In genomic region chr1:170039402-170039801, GRCm38 (mm10) we compare ENCODE assay signal across 21 mouse cellular contexts.
A peak's percentile ranks its signal among the peaks of the same experiment; 100 is the strongest.
DNase-seq lines count a peak whose midpoint lies in the region; ATAC-seq and TF ChIP-seq lines count a peak whose summit lies in the region.
"Had no signal": no experiment of that assay in that cellular context is flagged by ENCODE, and none has a peak within 500 bp of the region (broad histone marks: within the 10 kb centered on the region; RNA-seq: fewer than 3 reads in every experiment).

No protein-coding gene starts in this region.

- TF ChIP-seq POLR2A in liver, adult 2 months (IDR thresholded peaks at IDR 0.05; ENCODE audit: extremely low read depth, insufficient read depth, low read length): no peak

- no peaks in the 10 kb centered on the region for H3K79me2 ChIP-seq in liver, adult 2 months (ENCODE audit: control insufficient read depth, insufficient read depth, low read length)

- no peak overlapping the region for H3K27ac ChIP-seq in liver, adult 2 months (replicated peaks; ENCODE audit: insufficient read depth, low read depth, low read length)
- no peak overlapping the region for H3K27ac ChIP-seq in liver, embryonic 11.5 days (ENCODE audit: low read depth, low read length)
- H3K27ac ChIP-seq: forebrain, embryonic 15.5 days; hindbrain, embryonic 10.5 days; limb, embryonic 15.5 days; midbrain, embryonic 12.5 days; neural tube, embryonic 15.5 days had no signal

- no peaks in the 10 kb centered on the region for H3K36me3 ChIP-seq in liver, adult 2 months (ENCODE audit: control insufficient read depth, insufficient read depth, low read length)
- H3K36me3 ChIP-seq in liver, embryonic 11.5 days (ENCODE audit: control insufficient read depth, insufficient read depth, low read length): no peaks in the 10 kb centered on the region
- H3K36me3 ChIP-seq: forebrain, embryonic 15.5 days; hindbrain, embryonic 10.5 days; midbrain, embryonic 12.5 days; neural tube, embryonic 15.5 days had no signal

- peak; percentile 29; the same call in 1 of the 2 replicates for TF ChIP-seq CTCF in liver, adult 2 months (IDR thresholded peaks at IDR 0.05; ENCODE audit: low read depth, low read length)
- TF ChIP-seq CTCF in Patski (IDR thresholded peaks at IDR 0.05): peak; percentile 47

- in situ Hi-C loops in Patski (cut with MboI; ENCODE audit: low pct_unique_long_range_greater_than_20kb): no loop called here

- no peak overlapping the region for H3K4me2 ChIP-seq in liver, embryonic 11.5 days
- H3K4me2 ChIP-seq: forebrain, embryonic 15.5 days; limb, embryonic 15.5 days; midbrain, embryonic 12.5 days; neural tube, embryonic 15.5 days had no signal

- DNase-seq in heart, postnatal 4 days: peak; percentile 21
- DNase-seq in heart, postnatal 25 days (ENCODE audit: low spot score): no peak
- no peak for DNase-seq in liver, adult 2 months (ENCODE audit: extremely low read depth, low read depth, low spot score)
- DNase-seq in liver, embryonic 11.5 days (ENCODE audit: low spot score): no peak
- peak; percentile 6 to 12 for DNase-seq in B cell, adult 2 months
- no peak for DNase-seq in Patski (ENCODE audit: low read depth, low spot score)
- DNase-seq in embryo, embryonic 9.5 days (ENCODE audit: extremely low spot score): no peak
- DNase-seq: adrenal gland, postnatal 10 days; cerebellum, adult 11-12 months; cerebellum, postnatal 25 days; layer of hippocampus, postnatal 36 days; right cerebral cortex, postnatal 25 days; thymus, postnatal 14 days had no signal

- CTCF ChIA-PET in Patski (lab: Charles Lee): interaction anchor here (1.0 to 1.4 kb wide), 3 partner anchors 35 to 103 kb away, joined by 3 to 4 read pairs (median 3); no protein-coding TSS in a partner anchor

- POLR2A ChIA-PET in Patski (lab: Charles Lee): no interaction called here

- no peak overlapping the region for H3K4me3 ChIP-seq in liver, adult 2 months (ENCODE audit: insufficient read depth, low read depth, low read length)
- H3K4me3 ChIP-seq in liver, embryonic 11.5 days (ENCODE audit: low read depth, low read length): no peak overlapping the region
- H3K4me3 ChIP-seq: erythroblast, embryonic 14.5 days; forebrain, embryonic 15.5 days; hindbrain, embryonic 10.5 days; limb, embryonic 15.5 days; midbrain, embryonic 12.5 days; myocyte; neural tube, embryonic 15.5 days had no signal

- no peak overlapping the region for H3K9ac ChIP-seq in liver, adult 2 months (ENCODE audit: low read depth, low read length)
- no peak overlapping the region for H3K9ac ChIP-seq in liver, embryonic 11.5 days (ENCODE audit: low read depth, low read length)
- H3K9ac ChIP-seq: forebrain, embryonic 15.5 days; limb, embryonic 15.5 days; midbrain, embryonic 12.5 days; neural tube, embryonic 15.5 days had no signal

- H3K9me3 ChIP-seq in liver, embryonic 11.5 days (ENCODE audit: control insufficient read depth, low read length): no peaks in the 10 kb centered on the region
- H3K9me3 ChIP-seq: forebrain, embryonic 15.5 days; hindbrain, embryonic 10.5 days; limb, embryonic 15.5 days; midbrain, embryonic 12.5 days; neural tube, embryonic 15.5 days had no signal

- WGBS in liver, adult 2 months: 75% methylated on average over 4 of the region's 4 CpGs
- 57% methylated on average over 4 of the region's 4 CpGs for WGBS in liver, embryonic 11.5 days

- ATAC-seq in liver, embryonic 11.5 days (replicated peaks; ENCODE audit: low FRiP score): no peak
- ATAC-seq in Patski: no peak
- ATAC-seq: CD4-positive, CD25-positive, alpha-beta regulatory T cell, adult 4 months; forebrain, embryonic 15.5 days had no signal

- intact Hi-C loops in heart, postnatal 25 days (cut with DNase I): no loop called here

- no peaks in the 10 kb centered on the region for H3K27me3 ChIP-seq in liver, adult 2 months (ENCODE audit: control insufficient read depth, insufficient read depth, low read length)
- no peaks in the 10 kb centered on the region for H3K27me3 ChIP-seq in liver, embryonic 11.5 days (replicated peaks; ENCODE audit: control insufficient read depth, insufficient read depth, low read length)
- no peaks in the 10 kb centered on the region for H3K27me3 ChIP-seq in Patski
- H3K27me3 ChIP-seq: forebrain, embryonic 15.5 days; limb, embryonic 15.5 days; midbrain, embryonic 12.5 days; neural tube, embryonic 15.5 days had no signal

- peaks cover 3% of the 10 kb centered on the region for H3K4me1 ChIP-seq in liver, adult 2 months (ENCODE audit: control insufficient read depth, insufficient read depth, low read length)
- no peaks in the 10 kb centered on the region for H3K4me1 ChIP-seq in liver, embryonic 11.5 days (replicated peaks; ENCODE audit: control insufficient read depth, insufficient read depth, low read length)
- H3K4me1 ChIP-seq: forebrain, embryonic 15.5 days; hindbrain, embryonic 10.5 days; limb, embryonic 15.5 days; midbrain, embryonic 12.5 days; neural tube, embryonic 15.5 days had no signal

Comparison
In these comparisons a context has a peak if more than half of its experiments do, and no peak if none do; other contexts are left out.
1. DNase-seq: peak in heart, postnatal 4 days (single experiment) and B cell, adult 2 months (2 of 2); none in heart, postnatal 25 days (single experiment), liver, adult 2 months (single experiment), liver, embryonic 11.5 days (single experiment), Patski (single experiment) and embryo, embryonic 9.5 days (single experiment).